Mouse (Mus musculus): ENCODE measurements around the gene Art4.

- TF ChIP-seq TCF12 (IDR thresholded peaks at IDR 0.05; ENCODE audit: insufficient read depth, poor library complexity, severe bottlenecking) (no peak), POLR2A (IDR thresholded peaks at IDR 0.05; ENCODE audit: insufficient read length, low read depth) (no peak), MYOD1 (IDR thresholded peaks at IDR 0.05; ENCODE audit: control insufficient read depth in 1 of 3, insufficient read length in 2 of 3, low read depth in 2 of 3) (no peak), TCF3 (IDR thresholded peaks at IDR 0.05; ENCODE audit: insufficient read length, low read depth) (no peak), E2F4 (IDR thresholded peaks at IDR 0.05; ENCODE audit: insufficient read depth) (no peak), POLR2AphosphoS2 (IDR thresholded peaks at IDR 0.05; ENCODE audit: insufficient read length, low read depth) (no peak), USF1 (IDR thresholded peaks at IDR 0.05; ENCODE audit: low read depth) (no peak), SRF (IDR thresholded peaks at IDR 0.05; ENCODE audit: control insufficient read depth, insufficient read length, low read depth) (no peak), CEBPB (IDR thresholded peaks at IDR 0.05; ENCODE audit: insufficient read depth, poor library complexity, severe bottlenecking) (no peak), MAX (IDR thresholded peaks at IDR 0.05; ENCODE audit: low read depth) (no peak), MYOG (IDR thresholded peaks at IDR 0.05; ENCODE audit: control insufficient read depth in 1 of 3, insufficient read depth in 1 of 3, insufficient read length in 2 of 3, low read depth in 2 of 3) (no peak)
These were observed 26.4 kb upstream of the Art4 start for GRCm38 (mm10) chr6:136883961-136884360.

All from myocyte (in vitro differentiated cells).